8 mouse cellular contexts compared by ENCODE assay signal in the genomic region with DNA sequence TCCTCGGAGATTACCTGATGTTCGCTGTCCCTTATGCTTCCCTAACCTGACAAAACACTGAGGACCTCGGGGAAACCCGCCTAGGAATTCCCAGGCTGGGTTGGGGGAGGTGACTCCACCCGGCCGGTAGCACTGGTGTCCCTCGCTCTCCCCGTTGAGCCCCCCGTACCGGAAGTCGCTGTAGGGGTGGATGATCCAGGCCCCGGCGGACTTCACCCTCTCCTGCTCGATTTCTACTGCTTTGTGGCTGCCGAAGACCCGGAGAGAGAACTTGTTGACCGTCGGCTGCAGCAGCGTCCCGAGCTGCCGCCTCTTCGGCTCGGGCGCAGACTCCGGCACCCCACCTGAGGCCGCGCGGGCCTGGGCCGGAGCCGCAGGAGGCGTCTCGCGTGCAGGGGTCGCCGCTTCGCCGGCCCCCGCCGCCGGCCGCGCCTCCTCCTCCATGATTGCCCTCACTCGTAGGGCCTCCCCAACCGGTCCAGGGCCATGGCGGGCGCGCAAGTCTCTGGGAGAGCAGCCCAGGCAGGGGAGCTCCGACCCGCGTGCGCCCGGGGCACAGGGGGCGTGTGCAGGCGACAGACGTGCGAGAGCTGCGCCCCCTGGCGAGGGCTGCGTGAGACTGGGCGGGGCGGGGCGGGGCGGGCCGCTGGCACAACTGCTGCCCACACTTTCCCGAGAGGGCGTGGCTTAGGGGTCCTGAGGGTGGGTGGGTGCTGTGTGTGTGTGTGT. TPM values are rescaled to one million over a fixed set of nuclear protein-coding genes. Genes with fewer than 3 reads are reported as not detected.
DNase-seq lines count a peak whose midpoint lies in the region; ATAC-seq and TF ChIP-seq lines count a peak whose summit lies in the region.

Gene Hcn3 (minus strand): TSS at position 581 of the 729 bp plus-strand sequence.

- peak; percentile 77 for TF ChIP-seq CTCF in C2C12 (IDR thresholded peaks at IDR 0.05; ENCODE audit: control insufficient read depth, insufficient read depth, insufficient read length)
- 0 out of 2 replicates have a peak, but pooled peaks have one; percentile 11 for TF ChIP-seq CTCF in cortical plate, adult 2 months (IDR thresholded peaks at IDR 0.05; ENCODE audit: extremely low read depth, insufficient read depth, low read length)

- peaks cover 25% of the 10 kb centered on the region for H3K27me3 ChIP-seq in C2C12 (ENCODE audit: control insufficient read depth, insufficient read depth, insufficient read length)
- peaks cover 35% of the 10 kb centered on the region for H3K27me3 ChIP-seq in heart, embryonic 12.5 days (replicated peaks)
- peaks cover 12% of the 10 kb centered on the region for H3K27me3 ChIP-seq in lung, embryonic 15.5 days

- no peak within 1 kb of the TSS for H3K4me3 ChIP-seq in C2C12 (ENCODE audit: insufficient read depth, poor library complexity, severe bottlenecking)
- peak within 1 kb of the TSS; percentile 41 for H3K4me3 ChIP-seq in cortical plate, adult 2 months (ENCODE audit: insufficient read depth, low read length)
- peak within 1 kb of the TSS; percentile 58 for H3K4me3 ChIP-seq in heart, embryonic 12.5 days
- peak within 1 kb of the TSS; percentile 63 for H3K4me3 ChIP-seq in lung, embryonic 15.5 days

- H3K4me2 ChIP-seq in heart, embryonic 12.5 days: peak within 1 kb of the TSS; percentile 98
- peak within 1 kb of the TSS; percentile 100 for H3K4me2 ChIP-seq in lung, embryonic 15.5 days

- peak; percentile 91 for DNase-seq in MN1 (ENCODE audit: low spot score)
- DNase-seq in kidney, postnatal 25 days: peak; percentile 64 to 79
- DNase-seq in ovary, postnatal 14 days (ENCODE audit: low spot score): peak; percentile 55
- peak; percentile 95 for DNase-seq in thymus, postnatal 4 days

- peaks cover 2% of the 10 kb centered on the region for H3K79me3 ChIP-seq in C2C12 (ENCODE audit: low read depth)

- WGBS in heart, embryonic 12.5 days: under 1% methylated on average over 66 of the region's 66 CpGs
- WGBS in lung, embryonic 15.5 days: under 1% methylated on average over 58 of the region's 66 CpGs

- peak within 1 kb of the TSS; percentile 65 for H3ac ChIP-seq in C2C12 (ENCODE audit: control insufficient read depth, insufficient read length, low read depth)

- peak; percentile 69 for ATAC-seq in heart, embryonic 12.5 days (ENCODE audit: insufficient number of reproducible peaks, low FRiP score)
- peak; percentile 75; the same call in 1 of the 2 replicates for ATAC-seq in lung, embryonic 15.5 days (ENCODE audit: borderline replicate concordance, extremely low read depth, low FRiP score, low TSS enrichment)

- H3K4me1 ChIP-seq in cortical plate, adult 2 months (ENCODE audit: control insufficient read depth, insufficient read depth, low read length): peaks cover 5% of the 10 kb centered on the region
- H3K4me1 ChIP-seq in heart, embryonic 12.5 days (replicated peaks): peaks cover 15% of the 10 kb centered on the region
- H3K4me1 ChIP-seq in lung, embryonic 15.5 days: peaks cover 22% of the 10 kb centered on the region

- H3K79me2 ChIP-seq in C2C12 (ENCODE audit: control insufficient read depth, insufficient read depth): peaks cover under 1% of the 10 kb centered on the region

- H3K9me3 ChIP-seq in heart, embryonic 12.5 days (replicated peaks): no peaks in the 10 kb centered on the region
- H3K9me3 ChIP-seq in lung, embryonic 15.5 days: no peaks in the 10 kb centered on the region

- TF ChIP-seq POLR2A in cortical plate, adult 2 months (IDR thresholded peaks at IDR 0.05; ENCODE audit: extremely low read depth, insufficient read depth, low read length): no peak

- H3K27ac ChIP-seq in cortical plate, adult 2 months (ENCODE audit: insufficient read depth, low read length): no peak within 1 kb of the TSS
- no peak within 1 kb of the TSS for H3K27ac ChIP-seq in heart, embryonic 12.5 days (ENCODE audit: poor library complexity, severe bottlenecking)
- no peak within 1 kb of the TSS for H3K27ac ChIP-seq in lung, embryonic 15.5 days

- H3K9ac ChIP-seq in heart, embryonic 12.5 days: peak within 1 kb of the TSS; percentile 57
- peak within 1 kb of the TSS; percentile 42 for H3K9ac ChIP-seq in lung, embryonic 15.5 days

- no peaks in the 10 kb centered on the region for H3K36me3 ChIP-seq in C2C12 (ENCODE audit: control insufficient read depth, insufficient read depth)
- no peaks in the 10 kb centered on the region for H3K36me3 ChIP-seq in heart, embryonic 12.5 days
- no peaks in the 10 kb centered on the region for H3K36me3 ChIP-seq in lung, embryonic 15.5 days

TF ChIP-seq in C2C12, 6 proteins besides CTCF, POLR2A, EP300 and RAD21:
- TF ChIP-seq MAX (IDR thresholded peaks at IDR 0.05): no peak
- no peak for TF ChIP-seq MYOD1 (IDR thresholded peaks at IDR 0.05; ENCODE audit: control insufficient read depth, insufficient read length, low read depth)
- TF ChIP-seq CEBPB (IDR thresholded peaks at IDR 0.05; ENCODE audit: low read depth): no peak
- no peak for TF ChIP-seq USF1 (IDR thresholded peaks at IDR 0.05; ENCODE audit: low read depth)
- TF ChIP-seq FOSL1 (IDR thresholded peaks at IDR 0.05; ENCODE audit: insufficient read depth, low read length, poor library complexity, severe bottlenecking): no peak
- no peak for TF ChIP-seq MYOG (IDR thresholded peaks at IDR 0.05; ENCODE audit: control insufficient read depth, extremely low read depth, insufficient read length)

RNA-seq across cellular contexts. Expression of gene Hcn3, which starts in this region (rescaled TPM):
- polyA plus RNA-seq in C2C12 (2012; fragmentation: generic; extraction: Trizol): 0.15 TPM
- polyA plus RNA-seq in cortical plate, adult 2 months (2012; rRNA removed): 14.2 and 14.5 TPM in 2 replicates
- polyA plus RNA-seq in heart, embryonic 12.5 days (2016; fragmentation: Nextera tagmentation; extraction: Ambion mirVana): 0.45 and 0.65 TPM in 2 replicates
- 1.2 and 1.9 TPM in 2 replicates for polyA plus RNA-seq in lung, embryonic 15.5 days (2015; fragmentation: Nextera tagmentation; extraction: Ambion mirVana)

Comparison
In these comparisons a context has a peak if more than half of its experiments do, and no peak if none do; other contexts are left out.
1. Peak in ATAC-seq, H3K4me3 ChIP-seq, H3K9ac ChIP-seq and H3K4me2 ChIP-seq in heart, embryonic 12.5 days; RNA of the gene not detected or under 1 TPM.